Mouse (Mus musculus): ENCODE results near the gene Nrxn1. TPM values are rescaled to one million over a fixed set of nuclear protein-coding genes. Genes with fewer than 3 reads are reported as not detected.

Gene Nrxn1
- total and polyA plus RNA-seq, 2 experiments from 2014 or later = 242 to 376 TPM

GRCm38 (mm10) chr17:90615019-90615418 lies 477.9 kb downstream of the Nrxn1 start:
- H3K27ac ChIP-seq (ENCODE audit: low read depth, low read length) = no peak overlapping the region
- ATAC-seq (peak; percentile 67), DNase-seq (no peak)
- no peaks in the 10 kb centered on the region for H3K36me3 ChIP-seq (ENCODE audit: insufficient read depth)
- H3K4me2 ChIP-seq (ENCODE audit: low read depth) = no peak overlapping the region
- H3K4me3 ChIP-seq (ENCODE audit: low read depth, low read length) = no peak overlapping the region
- WGBS = 76% methylated on average over 3 of the region's 3 CpGs
- H3K4me1 ChIP-seq (ENCODE audit: insufficient read depth) = no peaks in the 10 kb centered on the region
- H3K27me3 ChIP-seq (ENCODE audit: insufficient read depth, low read length) = no peaks in the 10 kb centered on the region
- TF ChIP-seq CTCF (IDR thresholded peaks at IDR 0.05; ENCODE audit: low read depth) = no peak
- H3K9me3 ChIP-seq (ENCODE audit: low read length) = no peaks in the 10 kb centered on the region
- H3K9ac ChIP-seq = no peak overlapping the region

- TF ChIP-seq CTCF (IDR thresholded peaks at IDR 0.05; ENCODE audit: low read depth) = no peak
- H3K36me3 ChIP-seq (ENCODE audit: insufficient read depth) = no peaks in the 10 kb centered on the region
- no peak overlapping the region for H3K4me3 ChIP-seq (ENCODE audit: low read depth, low read length)
- ATAC-seq (no peak), DNase-seq (no peak)
- H3K4me2 ChIP-seq (ENCODE audit: low read depth) = no peak overlapping the region
- no peak overlapping the region for H3K9ac ChIP-seq
- no peak overlapping the region for H3K27ac ChIP-seq (ENCODE audit: low read depth, low read length)
- H3K4me1 ChIP-seq (ENCODE audit: insufficient read depth) = no peaks in the 10 kb centered on the region
- H3K27me3 ChIP-seq (ENCODE audit: insufficient read depth, low read length) = no peaks in the 10 kb centered on the region
- H3K9me3 ChIP-seq (ENCODE audit: low read length) = no peaks in the 10 kb centered on the region
Observed at GRCm38 (mm10) chr17:90607427-90607806, 485.5 kb downstream of the Nrxn1 start.

DNA sequence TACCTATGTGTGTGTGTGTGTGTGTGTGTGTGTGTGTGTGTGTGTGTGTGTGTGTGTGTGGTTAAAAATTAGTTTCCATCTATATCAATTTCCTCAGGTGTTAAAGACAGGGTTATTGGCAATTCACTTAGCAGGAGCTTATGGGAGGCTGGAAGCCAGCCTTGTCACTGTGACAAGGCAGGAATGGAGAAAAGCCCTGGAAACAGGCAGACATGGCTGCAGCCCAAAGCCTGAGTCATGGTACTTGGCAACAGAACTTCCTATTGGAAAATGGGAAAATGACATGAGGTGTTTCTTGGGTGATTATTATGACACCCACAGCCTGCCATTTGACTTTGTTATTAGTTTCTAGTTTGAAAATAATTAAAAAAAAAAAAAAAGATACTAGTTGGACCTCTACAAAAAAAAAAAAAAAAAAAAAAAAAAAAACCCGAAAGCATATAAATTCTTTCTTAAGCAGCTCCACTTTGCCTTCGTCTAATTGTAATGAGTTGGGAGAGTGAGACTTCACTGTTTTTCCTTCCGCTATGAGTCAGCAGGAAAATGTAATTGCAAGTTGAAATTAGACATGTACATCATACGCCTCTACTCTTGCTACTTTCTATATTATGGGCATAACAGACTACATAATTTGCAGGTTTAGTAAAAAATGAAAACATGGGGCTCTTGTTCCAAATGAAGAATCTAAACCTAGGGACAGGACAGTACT lies 486.0 kb downstream of the Nrxn1 start:
- Histone ChIP-seq H3K9ac (no peak overlapping the region), H3K4me1 (ENCODE audit: insufficient read depth) (no peaks in the 10 kb centered on the region), H3K9me3 (ENCODE audit: low read length) (no peaks in the 10 kb centered on the region), H3K36me3 (ENCODE audit: insufficient read depth) (no peaks in the 10 kb centered on the region), H3K4me3 (ENCODE audit: low read depth, low read length) (no peak overlapping the region), H3K27me3 (ENCODE audit: insufficient read depth, low read length) (no peaks in the 10 kb centered on the region), H3K27ac (ENCODE audit: low read depth, low read length) (no peak overlapping the region), H3K4me2 (ENCODE audit: low read depth) (no peak overlapping the region)
- 69% methylated on average over 4 of the region's 4 CpGs for WGBS
- no peak for TF ChIP-seq CTCF (IDR thresholded peaks at IDR 0.05; ENCODE audit: low read depth)
- DNase-seq = peak; percentile 56
- ATAC-seq = no peak

DNA sequence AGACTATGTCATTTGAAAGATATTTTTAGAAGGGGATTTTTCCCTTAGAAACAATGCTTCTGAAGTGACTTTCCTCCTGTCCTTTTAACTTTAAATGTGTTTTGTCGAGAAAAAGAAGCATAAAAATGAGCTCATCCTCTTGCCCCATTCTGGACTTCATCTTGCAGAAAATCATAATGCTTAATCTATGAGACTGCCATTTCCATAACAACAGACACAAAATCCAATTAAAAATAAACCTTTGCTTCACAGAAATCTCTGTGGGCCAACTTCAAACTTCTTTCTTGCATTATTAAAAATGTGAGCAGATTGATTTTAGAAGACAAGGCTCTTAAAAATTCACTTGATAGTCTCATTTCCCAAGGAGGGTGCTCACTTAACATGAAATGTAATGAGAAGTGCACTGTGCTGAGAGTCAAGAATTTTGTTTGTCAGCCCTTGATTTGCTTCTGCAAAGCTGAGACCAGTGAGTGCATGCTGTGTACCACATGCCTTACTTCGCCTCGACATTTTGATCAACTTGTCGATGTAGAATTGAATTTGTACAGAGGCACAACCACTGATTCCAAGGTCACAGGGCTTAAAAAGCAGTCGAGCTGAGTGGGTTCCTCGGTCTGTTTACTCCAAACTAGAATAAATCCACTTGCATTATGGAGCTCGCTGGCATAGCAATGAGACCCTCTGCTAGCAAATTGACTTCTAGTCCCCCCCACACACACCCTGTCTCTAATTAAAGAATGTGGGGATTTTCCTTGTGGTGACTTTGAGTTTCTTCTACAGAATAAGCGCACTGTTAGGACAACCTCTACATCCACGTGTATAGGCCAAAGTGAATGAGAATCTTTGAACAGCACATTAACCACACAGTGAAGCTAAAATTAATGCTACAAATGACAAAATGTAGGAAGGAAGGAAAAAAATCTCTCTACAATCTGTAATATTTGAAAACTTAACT lies 493.0 kb downstream of the Nrxn1 start:
- H3K27ac ChIP-seq (ENCODE audit: low read depth, low read length) = no peak overlapping the region
- no peak overlapping the region for H3K9ac ChIP-seq
- 0 out of 2 replicates have a peak, but pooled peaks cover 3% of the 10 kb centered on the region for H3K36me3 ChIP-seq (ENCODE audit: insufficient read depth)
- no peaks in the 10 kb centered on the region for H3K27me3 ChIP-seq (ENCODE audit: insufficient read depth, low read length)
- TF ChIP-seq CTCF (IDR thresholded peaks at IDR 0.05; ENCODE audit: low read depth) = no peak
- no peak overlapping the region for H3K4me2 ChIP-seq (ENCODE audit: low read depth)
- no peaks in the 10 kb centered on the region for H3K9me3 ChIP-seq (ENCODE audit: low read length)
- WGBS = 69% methylated on average over 9 of the region's 9 CpGs
- DNase-seq (no peak), ATAC-seq (peak; percentile 38)
- no peaks in the 10 kb centered on the region for H3K4me1 ChIP-seq (ENCODE audit: insufficient read depth)
- no peak overlapping the region for H3K4me3 ChIP-seq (ENCODE audit: low read depth, low read length)

GRCm38 (mm10) chr17:90594798-90595533 lies 497.9 kb downstream of the Nrxn1 start:
- Histone ChIP-seq H3K36me3 (ENCODE audit: insufficient read depth) (0 out of 2 replicates have a peak, but pooled peaks cover 3% of the 10 kb centered on the region), H3K4me2 (ENCODE audit: low read depth) (no peak overlapping the region), H3K4me3 (ENCODE audit: low read depth, low read length) (no peak overlapping the region), H3K27ac (ENCODE audit: low read depth, low read length) (no peak overlapping the region), H3K27me3 (ENCODE audit: insufficient read depth, low read length) (no peaks in the 10 kb centered on the region), H3K4me1 (ENCODE audit: insufficient read depth) (no peaks in the 10 kb centered on the region), H3K9me3 (ENCODE audit: low read length) (no peaks in the 10 kb centered on the region), H3K9ac (no peak overlapping the region)
- 24% methylated on average over 9 of the region's 9 CpGs for WGBS
- TF ChIP-seq CTCF (IDR thresholded peaks at IDR 0.05; ENCODE audit: low read depth) = no peak
- ATAC-seq (no peak), DNase-seq (no peak)

DNA sequence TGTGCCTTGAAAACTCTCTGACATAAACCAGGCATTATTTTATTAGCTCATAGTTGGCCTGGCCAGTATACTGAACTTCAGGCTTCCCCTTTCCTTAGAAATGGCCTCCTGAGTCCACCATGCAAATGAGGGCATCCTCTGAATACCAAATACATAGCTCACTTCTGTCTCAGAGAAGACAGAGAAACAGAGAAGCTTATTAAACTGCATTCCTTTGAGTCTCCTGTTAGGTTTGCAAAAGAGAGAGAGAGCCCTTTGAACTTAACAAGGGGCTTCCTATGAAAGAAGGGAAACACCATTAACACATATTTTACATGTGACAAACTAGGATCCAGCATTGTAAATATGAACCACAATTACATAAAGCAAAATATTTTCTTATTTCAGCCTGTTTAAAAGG lies 506.0 kb downstream of the Nrxn1 start:
- DNase-seq (no peak), ATAC-seq (no peak)
- Histone ChIP-seq H3K4me3 (ENCODE audit: low read depth, low read length) (no peak overlapping the region), H3K9ac (no peak overlapping the region), H3K27me3 (ENCODE audit: insufficient read depth, low read length) (no peaks in the 10 kb centered on the region), H3K27ac (ENCODE audit: low read depth, low read length) (no peak overlapping the region), H3K9me3 (ENCODE audit: low read length) (no peaks in the 10 kb centered on the region), H3K4me1 (ENCODE audit: insufficient read depth) (peaks cover 8% of the 10 kb centered on the region; the same call in 1 of the 2 replicates), H3K36me3 (ENCODE audit: insufficient read depth) (no peaks in the 10 kb centered on the region), H3K4me2 (ENCODE audit: low read depth) (no peak overlapping the region)
- no peak for TF ChIP-seq CTCF (IDR thresholded peaks at IDR 0.05; ENCODE audit: low read depth)
